Mouse (Mus musculus) monocyte, adult 5-6 weeks (primary cell): Measurements from ENCODE around the gene Tmem120b. TPM values are rescaled to one million over a fixed set of nuclear protein-coding genes. Genes with fewer than 3 reads are reported as not detected.

Experiments used
- ATAC-seq: fragments of 153-309, 156-312 bp; replicated peaks from 2 replicates; pipeline ENCODE4 v1.8.0; 2017; ENCODE audit warnings: mild to moderate bottlenecking; ENCODE audit not compliant: low TSS enrichment, insufficient number of reproducible peaks, severe bottlenecking, poor library complexity, low FRiP score
- total RNA-seq: library from RNA; stranded (forward); fragments of 200-1000, 200-491, 200-594 nt; gene quantifications from 3 replicates; pipeline ENCODE4 v1.2.3, GENCODE M21; 2017

Tmem120b gene
- total RNA-seq, 1 experiment from 2014 or later, result 0.67 TPM

GRCm38 (mm10) chr5:123080041-123080440 lies 11.8 kb downstream of the Tmem120b start:
- ATAC-seq, result peak; percentile 42

GRCm38 (mm10) chr5:123080510-123080909 lies 12.3 kb downstream of the Tmem120b start:
- ATAC-seq, result no peak

- no peak for ATAC-seq
These were observed 15.3 kb downstream of the Tmem120b start for GRCm38 (mm10) chr5:123083340-123084050.

- ATAC-seq, result no peak
These were observed 18.3 kb downstream of the Tmem120b start for GRCm38 (mm10) chr5:123086501-123086900.

GRCm38 (mm10) chr5:123088784-123089183 lies 20.6 kb downstream of the Tmem120b start:
- no peak for ATAC-seq

GRCm38 (mm10) chr5:123090560-123091306 lies 22.5 kb downstream of the Tmem120b start:
- ATAC-seq, result no peak

GRCm38 (mm10) chr5:123093077-123093633 lies 24.9 kb downstream of the Tmem120b start:
- ATAC-seq, result no peak

- no peak for ATAC-seq
These were observed 26.2 kb downstream of the Tmem120b start for GRCm38 (mm10) chr5:123094238-123094991.

GRCm38 (mm10) chr5:123096299-123096698 lies 28.1 kb downstream of the Tmem120b start:
- ATAC-seq, result no peak

GRCm38 (mm10) chr5:123098487-123098886 lies 30.3 kb downstream of the Tmem120b start:
- no peak for ATAC-seq

GRCm38 (mm10) chr5:123102376-123102775 lies 34.2 kb downstream of the Tmem120b start:
- ATAC-seq, result no peak

- ATAC-seq, result no peak
These were observed 35.3 kb downstream of the Tmem120b start for GRCm38 (mm10) chr5:123103556-123103955.

- no peak for ATAC-seq
These were observed 36.6 kb downstream of the Tmem120b start for GRCm38 (mm10) chr5:123104769-123105168.

- ATAC-seq, result no peak
These were observed 41.4 kb downstream of the Tmem120b start for GRCm38 (mm10) chr5:123109452-123110203.

GRCm38 (mm10) chr5:123110296-123110721 lies 42.1 kb downstream of the Tmem120b start:
- no peak for ATAC-seq

GRCm38 (mm10) chr5:123114109-123114508 lies 45.9 kb downstream of the Tmem120b start:
- ATAC-seq, result no peak

- ATAC-seq, result no peak
These were observed 46.7 kb downstream of the Tmem120b start for GRCm38 (mm10) chr5:123114924-123115323.

GRCm38 (mm10) chr5:123116080-123116479 lies 47.9 kb downstream of the Tmem120b start:
- ATAC-seq, result no peak
